Mouse (Mus musculus): ENCODE data around the gene A630095N17Rik. TPM values are rescaled to one million over a fixed set of nuclear protein-coding genes. Genes with fewer than 3 reads are reported as not detected.
A peak's percentile ranks its signal among the peaks of the same experiment; 100 is the strongest.

The A630095N17Rik gene
- total RNA-seq, 2 experiments from 2014 or later = not detected

- no peak for TF ChIP-seq CTCF (IDR thresholded peaks at IDR 0.05)
- intact Hi-C loops (cut with DNase I) = no loop called here
Measured at GRCm38 (mm10) chr1:75201236-75201635, 30.7 kb downstream of the A630095N17Rik start.

GRCm38 (mm10) chr1:75192452-75192851, 39.5 kb downstream of the A630095N17Rik start:
- intact Hi-C loops (cut with DNase I) = loop anchor here (2.0 kb wide), 1 partner anchor 18 kb away; the partner anchor contains the start of genes Glb1l and Stk16
- no peak for TF ChIP-seq CTCF (IDR thresholded peaks at IDR 0.05)
- DNase-seq = peak; percentile 53
- peak overlapping the region; percentile 97 for H3K27ac ChIP-seq
- peak overlapping the region; percentile 93 for H3K4me3 ChIP-seq

More at GRCm38 (mm10) chr1:75201236-75201635, 30.7 kb downstream of the A630095N17Rik start:
- Histone ChIP-seq H3K27ac (no peak overlapping the region), H3K4me3 (no peak overlapping the region)
- no peak for DNase-seq

DNA sequence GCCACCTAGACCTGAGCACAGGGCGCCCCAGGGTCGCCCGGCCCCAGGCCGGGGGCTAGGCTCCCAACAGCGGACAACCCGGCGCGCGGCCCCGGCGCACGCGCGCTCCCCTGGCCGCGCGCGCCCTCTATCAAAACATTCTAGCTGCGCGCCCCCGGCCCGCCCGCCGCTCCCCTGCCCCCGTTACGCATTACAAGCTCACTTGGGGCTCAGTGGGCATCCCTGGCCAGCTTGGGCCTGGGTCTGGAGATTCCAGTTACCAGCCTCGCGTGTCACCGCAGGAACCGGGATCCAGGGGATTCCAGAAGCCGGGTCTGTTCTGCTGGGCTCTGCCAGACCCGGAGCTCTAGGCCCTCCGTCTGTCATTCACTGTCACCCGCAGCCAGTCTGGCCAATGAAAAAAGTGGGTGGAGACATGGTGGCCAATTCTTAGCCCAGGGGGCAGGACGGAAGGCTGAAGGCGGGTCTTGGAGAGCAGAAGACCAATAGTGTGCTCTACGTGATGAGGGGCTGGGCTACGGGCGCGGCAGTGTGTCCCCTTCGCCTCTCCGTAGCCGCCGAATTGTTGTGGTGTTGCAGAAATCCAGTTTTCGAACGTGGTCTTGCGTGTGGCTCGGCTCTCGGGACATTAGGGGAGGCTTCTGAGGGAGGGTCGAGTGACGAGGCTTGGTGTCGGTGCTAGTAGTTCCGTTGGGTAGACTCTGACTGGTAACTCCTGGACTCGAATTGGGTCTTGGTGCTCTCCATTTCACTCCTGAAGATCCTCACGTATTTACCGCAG, 40.1 kb downstream of the A630095N17Rik start, which contains the start of the genes Ankzf1 and Atg9a:
Gene Ankzf1, plus strand, starts transcription at position 530 of the 781 bp plus-strand sequence.
Gene Atg9a, minus strand, starts transcription at position 575 of the 781 bp plus-strand sequence.
- Histone ChIP-seq H3K4me3 (peak within 1 kb of the TSS; percentile 93), H3K27ac (peak within 1 kb of the TSS; percentile 97)
- peak; percentile 9; the same call in 1 of the 2 replicates for TF ChIP-seq CTCF (IDR thresholded peaks at IDR 0.05)
- DNase-seq = peak; percentile 97
- intact Hi-C loops (cut with DNase I) = loop anchor here (1.0 to 2.0 kb wide), 2 partner anchors 19 to 59 kb away; partner anchors contain the start of genes Glb1l and Stk16

DNA sequence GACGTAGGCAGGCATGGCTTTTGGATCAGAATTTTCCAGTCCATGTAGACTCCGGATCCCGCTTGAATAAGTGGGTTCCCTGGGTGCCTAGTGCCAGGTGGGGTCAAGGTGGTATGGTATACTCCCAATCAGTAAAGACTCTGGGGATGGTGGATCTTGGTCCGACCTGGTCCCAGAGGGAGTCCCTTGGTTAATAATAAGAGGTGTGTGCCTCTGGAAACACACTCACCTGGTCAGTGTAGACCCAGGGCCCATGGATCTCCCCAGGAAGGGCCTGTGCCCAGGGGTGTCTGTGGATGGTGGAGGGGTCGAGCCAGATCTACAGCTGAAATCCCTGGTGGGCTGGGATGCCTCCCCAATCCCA, 40.7 kb downstream of the A630095N17Rik start:
- peak overlapping the region; percentile 97 for H3K27ac ChIP-seq
- intact Hi-C loops (cut with DNase I) = loop anchor here (1.0 kb wide), 1 partner anchor 60 kb away; no protein-coding TSS in a partner anchor

GRCm38 (mm10) chr1:75190577-75190976, 41.3 kb downstream of the A630095N17Rik start:
- intact Hi-C loops (cut with DNase I) = no loop called here
- Histone ChIP-seq H3K4me3 (peak overlapping the region; percentile 93), H3K27ac (peak overlapping the region; percentile 97)
- TF ChIP-seq CTCF (IDR thresholded peaks at IDR 0.05) = no peak
- DNase-seq = no peak

More for the DNA sequence above, 40.7 kb downstream of the A630095N17Rik start:
- no peak for DNase-seq
- H3K4me3 ChIP-seq = peak overlapping the region; percentile 93
- no peak for TF ChIP-seq CTCF (IDR thresholded peaks at IDR 0.05)

- H3K4me3 ChIP-seq = no peak overlapping the region
- intact Hi-C loops (cut with DNase I) = no loop called here
- no peak for TF ChIP-seq CTCF (IDR thresholded peaks at IDR 0.05)
- no peak for DNase-seq
- no peak overlapping the region for H3K27ac ChIP-seq
Measured at GRCm38 (mm10) chr1:75187914-75188483, 43.9 kb downstream of the A630095N17Rik start.

- intact Hi-C loops (cut with DNase I) = no loop called here
Measured at GRCm38 (mm10) chr1:75187126-75187525, 44.8 kb downstream of the A630095N17Rik start.

GRCm38 (mm10) chr1:75185495-75185894, 46.4 kb downstream of the A630095N17Rik start:
- no peak for TF ChIP-seq CTCF (IDR thresholded peaks at IDR 0.05)
- DNase-seq = no peak
- H3K27ac ChIP-seq = no peak overlapping the region
- intact Hi-C loops (cut with DNase I) = no loop called here
- H3K4me3 ChIP-seq = no peak overlapping the region

More at GRCm38 (mm10) chr1:75187126-75187525, 44.8 kb downstream of the A630095N17Rik start:
- Histone ChIP-seq H3K27ac (no peak overlapping the region), H3K4me3 (no peak overlapping the region)
- DNase-seq = no peak
- no peak for TF ChIP-seq CTCF (IDR thresholded peaks at IDR 0.05)

- H3K27ac ChIP-seq = no peak overlapping the region
- TF ChIP-seq CTCF (IDR thresholded peaks at IDR 0.05) = peak; percentile 29; the same call in 1 of the 2 replicates
- intact Hi-C loops (cut with DNase I) = no loop called here
- no peak for DNase-seq
- no peak overlapping the region for H3K4me3 ChIP-seq
Measured at GRCm38 (mm10) chr1:75182160-75182559, 49.7 kb downstream of the A630095N17Rik start.

- H3K4me3 ChIP-seq = no peak overlapping the region
- intact Hi-C loops (cut with DNase I) = no loop called here
- no peak overlapping the region for H3K27ac ChIP-seq
- DNase-seq = no peak
- TF ChIP-seq CTCF (IDR thresholded peaks at IDR 0.05) = no peak
Measured at GRCm38 (mm10) chr1:75181377-75181870, 50.5 kb downstream of the A630095N17Rik start.

DNA sequence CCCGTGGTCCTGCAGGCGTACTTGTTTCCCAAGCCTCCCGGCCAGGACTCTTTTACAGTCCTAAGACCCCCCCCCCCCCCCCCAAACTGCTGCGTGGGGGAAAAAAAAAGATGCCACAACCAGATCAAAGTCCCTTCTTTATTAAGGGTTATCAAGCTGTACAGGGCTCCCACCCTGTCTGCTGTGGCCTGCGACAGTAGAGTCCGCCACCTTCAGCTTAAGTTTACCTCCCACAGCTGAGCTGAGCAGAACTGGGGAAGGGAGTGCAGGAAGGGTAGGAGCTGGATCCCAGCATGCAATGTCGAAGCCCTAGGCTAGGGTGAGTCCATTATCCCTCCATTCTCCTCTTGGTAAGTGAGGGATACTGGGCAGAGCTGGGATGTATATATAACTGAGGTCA, 51.2 kb downstream of the A630095N17Rik start:
- intact Hi-C loops (cut with DNase I) = no loop called here
- no peak for TF ChIP-seq CTCF (IDR thresholded peaks at IDR 0.05)
- H3K4me3 ChIP-seq = peak overlapping the region; percentile 76
- DNase-seq = no peak
- peak overlapping the region; percentile 88 for H3K27ac ChIP-seq

GRCm38 (mm10) chr1:75180105-75180590, 51.8 kb downstream of the A630095N17Rik start, which contains the start of gene Abcb6:
Abcb6 (minus strand) TSS chr1:75180392.
- Histone ChIP-seq H3K27ac (peak within 1 kb of the TSS; percentile 88), H3K4me3 (peak within 1 kb of the TSS; percentile 76)
- DNase-seq = peak; percentile 91
- intact Hi-C loops (cut with DNase I) = no loop called here
- TF ChIP-seq CTCF (IDR thresholded peaks at IDR 0.05) = no peak

Data from gastrocnemius, adult 2 months (tissue).